Mouse (Mus musculus) right cerebral cortex, postnatal 10 days (tissue): ENCODE measurements at regions not wholly inside any gene's neighbourhood (a gene's known extent, or its start where the extent isn't known, plus 50 kb on each side); places are given as distances from the start of the nearest gene placed in this dataset.
A peak's percentile ranks its signal among the peaks of the same experiment; 100 is the strongest.
"Not testable (repeated sequence)": the region's sequence is repeated elsewhere in the genome, so short reads cannot be mapped to it uniquely, and the experiment has no call there.

Experiments used
- DNase-seq, 2 experiments: peaks; one replicate each; pipeline ENCODE4 v3.0.0; 2021; ENCODE audit warnings: low spot score in 2 of 2

DNA sequence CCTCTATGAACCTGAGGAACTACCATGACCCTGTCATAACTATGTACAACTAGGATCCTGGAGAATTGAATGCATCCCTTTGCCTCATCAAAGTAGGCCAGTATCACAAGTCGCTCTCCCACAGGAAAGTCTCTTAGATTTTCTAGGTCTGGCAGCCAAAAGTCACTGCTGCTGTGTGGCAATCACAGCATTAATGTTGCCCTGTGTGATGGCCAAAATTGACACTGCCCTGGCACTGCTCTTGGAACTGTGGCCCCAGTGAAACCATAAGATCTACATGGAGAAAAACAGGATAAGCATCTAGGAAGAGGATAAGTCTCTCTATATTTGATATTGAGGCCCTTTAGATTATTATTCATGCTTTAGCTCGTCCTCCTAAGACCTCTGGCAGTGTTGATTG, 465.7 kb downstream of the Adam6a start:
- DNase-seq: no peak

DNA sequence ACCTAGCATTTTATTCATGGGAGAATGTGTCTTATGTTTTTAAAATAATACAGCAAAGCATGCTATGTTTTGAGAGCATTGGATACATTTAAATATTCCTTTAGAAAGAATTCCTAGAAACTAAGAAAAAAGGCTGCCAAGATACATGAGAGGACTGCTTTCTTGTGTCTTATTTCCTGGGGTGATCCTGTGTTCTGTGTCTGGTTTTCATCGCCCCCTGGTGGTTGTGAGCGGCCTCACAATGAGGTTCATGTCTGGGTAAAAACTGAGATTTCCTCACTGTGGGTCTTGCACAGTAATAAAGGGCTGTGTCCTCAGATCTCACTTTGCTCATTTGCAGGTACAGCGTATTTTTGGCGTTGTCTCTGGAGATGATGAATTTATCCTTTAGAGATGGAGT, 469.2 kb downstream of the Adam6a start:
- peak; percentile 29 to 61 for DNase-seq

- not testable (repeated sequence) for DNase-seq
Observed at GRCm38 (mm10) chr12:114037011-114037410, 493.3 kb downstream of the Adam6a start.

GRCm38 (mm10) chr12:114047991-114048390, 504.3 kb downstream of the Adam6a start:
- not testable (repeated sequence) for DNase-seq

GRCm38 (mm10) chr12:114053341-114053740, 509.6 kb downstream of the Adam6a start:
- DNase-seq: no peak

DNA sequence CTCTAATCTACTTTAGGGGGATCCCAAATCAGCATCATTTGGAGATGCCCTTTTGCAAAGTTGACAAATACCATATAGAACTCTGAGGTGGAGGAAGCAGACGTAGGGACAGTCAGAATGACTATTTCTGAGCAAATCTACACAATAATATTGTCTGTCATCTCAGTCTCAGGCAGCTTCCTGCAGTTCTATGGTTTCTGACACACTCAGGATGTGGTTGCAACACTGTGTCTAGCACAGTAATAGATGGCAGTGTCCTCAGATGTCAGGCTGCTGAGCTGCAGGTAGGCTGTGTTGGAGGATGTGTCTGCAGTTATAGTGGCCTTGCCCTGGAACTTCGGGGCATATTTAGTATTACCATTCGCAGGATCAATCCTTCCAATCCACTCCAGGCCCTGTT, 515.9 kb downstream of the Adam6a start:
- no peak for DNase-seq

GRCm38 (mm10) chr12:114067166-114067565, 523.5 kb downstream of the Adam6a start:
- DNase-seq: no peak

DNA sequence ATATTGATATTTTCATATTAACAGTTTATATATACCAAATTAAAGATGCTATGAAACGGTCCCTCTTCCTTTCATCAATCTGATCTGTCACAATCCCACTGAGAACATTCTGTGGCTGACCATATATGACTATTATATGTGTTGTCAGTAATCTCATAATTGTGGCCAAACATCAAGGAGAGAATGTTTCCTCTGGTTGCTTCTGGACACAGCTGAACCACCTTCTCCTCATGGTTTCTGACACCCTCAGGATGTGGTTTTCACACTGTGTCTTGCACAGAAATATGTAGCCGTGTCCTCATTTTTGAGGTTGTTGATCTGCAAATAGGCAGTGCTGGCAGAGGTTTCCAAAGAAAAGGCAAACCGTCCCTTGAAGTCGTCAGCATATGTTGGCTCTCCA, 565.0 kb downstream of the Adam6a start:
- DNase-seq: not testable (repeated sequence)

GRCm38 (mm10) chr12:114134897-114135296, 591.2 kb downstream of the Adam6a start:
- no peak for DNase-seq

GRCm38 (mm10) chr12:114148779-114149178, 605.1 kb downstream of the Adam6a start:
- DNase-seq: no peak

GRCm38 (mm10) chr12:114172305-114172704, 628.6 kb downstream of the Adam6a start:
- no peak for DNase-seq

DNA sequence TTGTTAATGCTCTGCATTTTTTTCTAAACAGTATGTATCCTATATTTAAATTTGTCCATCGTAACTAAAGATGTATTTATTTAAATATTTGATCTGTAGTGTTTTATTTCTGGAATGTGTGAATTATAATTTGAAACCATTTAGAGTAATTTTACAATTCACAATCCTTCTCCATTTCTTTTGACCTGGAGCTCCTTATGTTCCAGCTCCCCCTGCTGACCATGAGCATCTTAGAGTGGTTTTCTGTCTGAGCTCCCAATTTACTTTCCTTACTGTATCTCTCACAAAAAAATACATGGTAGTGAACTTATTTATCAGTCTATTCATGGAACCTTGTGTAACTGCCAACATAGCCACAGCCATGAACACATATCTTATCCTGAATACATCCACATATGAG, 655.8 kb downstream of the Adam6a start:
- DNase-seq: no peak

DNA sequence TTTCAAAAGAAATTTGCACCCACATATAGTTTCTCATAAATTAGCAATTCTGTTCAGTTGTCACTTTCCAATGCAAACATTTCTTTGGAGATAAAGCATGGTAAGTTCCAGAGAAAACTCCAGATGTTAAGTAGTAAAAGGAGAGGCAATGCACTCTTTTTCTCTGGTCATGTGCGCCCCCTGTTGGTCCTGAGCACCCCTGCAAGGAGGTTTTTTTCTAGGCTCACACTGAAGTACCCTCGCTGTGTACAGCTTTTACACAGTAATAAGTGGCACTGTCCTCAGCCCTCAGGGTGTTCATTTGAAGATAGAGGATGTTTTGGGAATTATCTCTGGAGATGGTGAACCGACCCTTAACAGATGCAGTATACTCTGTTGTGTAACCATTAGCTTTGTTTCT, 678.8 kb downstream of the Adam6a start:
- no peak for DNase-seq
